Mouse (Mus musculus): ENCODE measurements around the gene Tfb2m.

Gene Tfb2m

DNA sequence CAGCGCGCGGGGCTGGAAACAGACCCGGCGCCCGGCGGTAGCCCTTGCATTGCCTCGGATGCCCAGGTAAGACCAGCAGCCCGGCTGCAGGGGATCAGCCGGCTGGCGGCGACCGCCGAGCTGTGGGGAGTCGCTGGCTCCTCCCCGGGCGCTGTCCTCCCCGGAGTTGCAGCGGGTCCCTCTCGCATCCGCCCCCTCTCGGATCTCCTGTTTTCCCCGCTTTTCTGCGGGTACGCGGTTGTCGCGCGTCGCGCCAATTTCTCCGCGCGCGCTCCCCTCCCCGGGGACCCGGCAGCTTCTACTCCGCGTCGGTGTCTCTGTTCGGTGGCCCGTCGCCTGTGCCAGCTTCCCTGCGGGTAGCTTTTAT lies 467 bp upstream of the Tfb2m start:
- no peak for TF ChIP-seq GATA4 (IDR thresholded peaks at IDR 0.05; ENCODE audit: insufficient replicate concordance, low read length)

DNA sequence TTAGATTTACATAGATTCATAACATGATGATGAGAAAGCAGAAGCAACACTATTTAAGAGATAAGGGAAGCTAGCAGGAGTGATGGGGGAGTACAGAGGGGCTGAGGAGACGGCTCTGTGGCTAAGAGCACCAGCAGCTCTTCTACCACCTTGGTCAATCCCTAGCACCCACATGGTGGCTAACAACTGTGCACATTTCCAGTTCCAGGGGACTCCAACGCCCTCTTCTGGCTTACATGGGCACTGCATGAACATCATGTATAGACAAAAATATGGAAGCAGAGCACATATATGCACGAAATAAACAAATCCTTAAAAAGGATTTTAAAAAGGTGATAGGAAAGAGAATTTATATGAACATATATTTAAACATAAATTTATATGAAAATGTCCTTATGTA lies 4.6 kb downstream of the Tfb2m start:
- no peak for TF ChIP-seq GATA4 (IDR thresholded peaks at IDR 0.05; ENCODE audit: insufficient replicate concordance, low read length)

DNA sequence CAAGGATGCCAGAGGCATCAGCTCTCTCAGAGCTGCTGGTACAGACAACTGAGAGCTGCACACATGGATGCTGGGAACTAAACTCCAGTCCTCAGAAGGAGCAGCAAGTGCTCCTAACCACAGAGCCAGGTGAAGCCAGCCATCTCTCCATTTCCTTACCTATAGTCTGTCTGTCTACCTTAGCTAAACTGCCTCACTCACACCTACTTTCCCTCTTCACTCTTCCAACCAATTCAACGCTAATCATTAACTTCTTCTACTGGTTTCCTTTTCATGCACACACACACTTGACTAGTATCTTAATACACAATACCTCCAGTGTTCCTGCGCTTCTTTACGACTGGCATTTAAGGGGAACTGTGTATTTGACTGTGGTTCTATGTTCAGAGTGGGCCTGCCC lies 6.2 kb downstream of the Tfb2m start:
- no peak for TF ChIP-seq GATA4 (IDR thresholded peaks at IDR 0.05; ENCODE audit: insufficient replicate concordance, low read length)

DNA sequence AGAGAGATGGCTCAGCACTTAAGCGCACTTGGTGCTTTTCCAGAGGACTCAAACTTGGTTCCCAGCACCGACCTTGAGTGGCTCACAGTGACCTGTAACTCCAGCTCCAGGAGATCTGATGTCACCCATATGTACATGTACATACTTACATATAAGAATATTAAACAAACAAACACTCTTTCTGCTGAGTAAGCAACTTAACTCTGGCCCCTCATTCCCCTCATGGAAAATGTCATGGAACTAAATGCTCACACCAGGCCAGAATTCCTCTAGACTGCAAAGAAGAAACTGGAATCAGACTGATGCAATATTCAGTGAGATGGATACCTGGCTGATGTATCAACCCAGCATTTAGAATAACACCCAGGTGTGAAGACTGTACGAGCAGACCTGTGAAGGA lies 7.0 kb downstream of the Tfb2m start:
- no peak for TF ChIP-seq GATA4 (IDR thresholded peaks at IDR 0.05; ENCODE audit: insufficient replicate concordance, low read length)

DNA sequence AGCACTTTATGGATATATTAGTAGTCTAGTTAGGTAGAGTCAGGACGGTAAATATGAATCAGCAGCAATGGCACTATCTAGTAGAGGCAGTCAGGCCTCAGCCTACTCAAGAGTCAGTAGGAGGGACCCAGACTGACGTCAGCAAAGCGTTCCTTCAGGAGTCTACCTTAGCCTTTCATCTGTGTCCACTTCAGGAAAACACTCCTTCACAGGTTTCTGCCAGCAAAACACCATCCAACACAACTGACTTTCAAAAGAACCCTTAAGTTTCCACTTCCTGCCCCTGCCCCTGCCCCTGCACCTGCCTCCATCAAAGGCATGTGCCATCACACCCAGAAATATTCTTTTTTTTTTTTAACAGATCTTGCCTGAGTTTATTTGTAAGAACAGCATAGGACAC lies 26.2 kb downstream of the Tfb2m start:
- TF ChIP-seq GATA4 (IDR thresholded peaks at IDR 0.05; ENCODE audit: insufficient replicate concordance, low read length): no peak

DNA sequence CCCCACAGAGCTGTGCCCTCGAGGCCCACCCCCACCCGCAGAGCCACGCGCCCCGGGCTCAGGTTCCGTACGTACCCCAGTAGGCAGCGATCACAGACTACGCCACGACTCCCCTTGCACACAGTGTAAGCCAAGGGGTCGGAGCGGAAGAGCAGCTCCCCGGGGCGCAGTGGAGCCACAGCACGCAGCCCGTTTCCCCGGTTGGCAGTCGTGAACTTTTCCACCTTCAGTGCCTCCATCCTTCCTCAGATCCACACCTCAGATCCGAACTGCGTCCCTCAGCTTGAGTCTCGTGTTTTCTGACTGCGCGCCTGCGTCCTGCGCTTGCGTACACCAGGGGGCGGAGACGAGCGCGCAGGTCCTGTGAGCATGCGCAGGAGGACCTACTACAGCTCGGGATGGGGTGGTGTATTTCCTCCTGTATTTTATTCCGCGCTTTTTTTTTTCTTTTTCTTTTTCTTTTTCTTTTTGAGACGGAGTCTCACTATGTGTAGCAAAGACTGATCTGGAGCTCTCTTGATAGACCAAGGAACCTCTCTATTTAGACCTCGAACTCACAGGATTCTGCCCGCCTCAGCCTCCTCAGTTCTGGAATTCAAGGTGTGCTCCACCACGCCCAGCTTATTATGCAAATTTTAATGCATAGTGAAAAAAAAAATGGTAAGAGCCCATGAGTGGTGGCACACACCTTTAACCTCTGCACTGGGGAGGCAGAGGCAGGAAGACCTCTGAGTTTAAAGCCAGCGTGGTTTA lies 28.2 kb downstream of the Tfb2m start, which contains the start of gene Smyd3:
Smyd3 (minus strand) TSS at position 329 of the 753 bp plus-strand sequence.
- no peak for TF ChIP-seq GATA4 (IDR thresholded peaks at IDR 0.05; ENCODE audit: insufficient replicate concordance, low read length)

DNA sequence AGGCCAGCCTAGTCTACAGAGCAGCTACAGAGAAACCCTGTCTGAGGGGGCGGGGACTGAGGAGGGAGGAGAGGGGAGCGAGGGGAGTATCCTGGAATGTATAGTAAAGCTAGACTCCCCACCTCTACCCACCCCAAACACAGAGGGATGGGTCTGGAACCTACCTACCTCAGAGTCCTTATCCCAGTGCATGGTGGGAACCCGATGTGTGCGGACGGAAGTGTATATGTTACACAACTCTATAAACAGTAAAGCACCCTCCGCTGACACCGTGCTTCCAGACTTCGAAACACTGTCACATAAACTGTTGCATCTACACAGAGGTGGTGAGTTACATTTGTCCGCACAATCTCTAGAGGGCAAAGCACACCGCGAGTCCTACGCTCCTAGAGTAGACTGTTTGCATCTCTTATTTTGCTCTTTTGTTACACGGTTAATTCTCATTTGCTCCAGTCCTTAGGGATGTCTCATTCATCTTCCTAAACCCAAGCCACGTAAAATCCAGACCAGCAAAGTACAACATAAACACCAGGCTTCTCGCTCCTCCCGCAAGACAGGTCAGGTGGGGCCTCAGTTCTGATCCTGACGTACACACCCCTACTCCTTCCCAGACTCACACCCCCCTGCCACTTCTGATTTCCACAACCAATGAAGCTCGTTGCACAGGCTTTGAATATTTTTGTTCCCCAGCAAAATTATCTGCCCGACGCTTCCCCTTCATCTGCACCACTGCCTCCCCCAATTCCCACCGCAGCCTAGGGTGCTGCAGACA lies 28.9 kb downstream of the Tfb2m start:
- TF ChIP-seq GATA4 (IDR thresholded peaks at IDR 0.05; ENCODE audit: insufficient replicate concordance, low read length): no peak

DNA sequence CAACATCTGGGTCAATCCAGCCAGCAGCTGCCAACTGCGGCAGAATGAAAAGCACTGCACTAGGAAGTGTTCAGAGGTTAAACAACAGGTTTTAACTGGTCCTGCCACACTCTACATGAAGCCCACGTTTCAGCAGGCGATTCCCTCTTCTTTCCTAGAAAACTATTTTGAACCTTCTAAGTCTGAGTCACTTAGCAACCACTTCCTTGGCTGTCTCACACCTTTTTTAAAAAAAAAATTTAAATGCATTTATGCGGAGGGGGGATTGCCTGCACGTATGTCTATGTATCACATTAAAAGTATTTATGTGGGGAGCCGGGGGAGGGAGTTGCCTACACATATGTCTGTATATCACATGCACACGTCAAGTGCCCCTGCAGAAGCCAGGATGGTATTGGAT lies 34.2 kb downstream of the Tfb2m start:
- TF ChIP-seq GATA4 (IDR thresholded peaks at IDR 0.05; ENCODE audit: insufficient replicate concordance, low read length): no peak

DNA sequence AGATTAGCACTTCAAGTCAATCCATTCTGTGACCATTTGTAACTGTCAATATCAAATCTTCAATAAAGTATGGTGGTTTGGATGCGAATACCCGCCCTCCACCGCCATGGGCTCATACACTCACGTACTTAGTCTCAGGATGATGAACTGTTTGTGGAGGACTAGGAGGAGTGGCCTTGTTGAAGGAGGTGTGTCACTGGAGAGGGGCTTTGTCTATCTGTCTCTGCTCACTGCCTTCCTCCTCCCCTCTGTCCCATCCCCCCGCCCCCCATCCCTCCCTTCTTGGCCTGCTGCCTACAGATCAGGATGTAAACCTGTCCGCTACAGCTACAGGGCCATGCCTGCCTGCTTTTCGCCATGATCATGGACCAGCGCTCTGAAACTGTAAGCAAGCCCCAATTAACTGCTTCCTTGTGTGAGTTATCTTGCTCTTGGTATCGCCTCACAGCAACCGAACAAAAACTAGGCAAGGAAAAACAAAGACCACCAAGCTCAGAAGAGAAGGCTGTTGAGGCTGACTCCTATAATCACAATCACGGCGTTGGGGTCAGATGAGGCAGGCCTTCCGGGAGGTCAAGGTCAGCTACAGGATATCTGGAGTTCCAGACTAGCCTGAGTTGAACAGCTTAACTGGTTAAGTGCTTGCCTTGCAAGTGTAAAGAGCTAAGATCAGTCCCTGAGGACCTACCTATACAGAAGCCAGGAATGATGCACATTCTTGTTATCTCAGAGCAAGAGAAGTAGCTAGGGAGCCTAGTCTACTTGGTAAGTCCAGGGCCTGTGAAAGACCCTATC lies 35.3 kb downstream of the Tfb2m start:
- no peak for TF ChIP-seq GATA4 (IDR thresholded peaks at IDR 0.05; ENCODE audit: insufficient replicate concordance, low read length)

DNA sequence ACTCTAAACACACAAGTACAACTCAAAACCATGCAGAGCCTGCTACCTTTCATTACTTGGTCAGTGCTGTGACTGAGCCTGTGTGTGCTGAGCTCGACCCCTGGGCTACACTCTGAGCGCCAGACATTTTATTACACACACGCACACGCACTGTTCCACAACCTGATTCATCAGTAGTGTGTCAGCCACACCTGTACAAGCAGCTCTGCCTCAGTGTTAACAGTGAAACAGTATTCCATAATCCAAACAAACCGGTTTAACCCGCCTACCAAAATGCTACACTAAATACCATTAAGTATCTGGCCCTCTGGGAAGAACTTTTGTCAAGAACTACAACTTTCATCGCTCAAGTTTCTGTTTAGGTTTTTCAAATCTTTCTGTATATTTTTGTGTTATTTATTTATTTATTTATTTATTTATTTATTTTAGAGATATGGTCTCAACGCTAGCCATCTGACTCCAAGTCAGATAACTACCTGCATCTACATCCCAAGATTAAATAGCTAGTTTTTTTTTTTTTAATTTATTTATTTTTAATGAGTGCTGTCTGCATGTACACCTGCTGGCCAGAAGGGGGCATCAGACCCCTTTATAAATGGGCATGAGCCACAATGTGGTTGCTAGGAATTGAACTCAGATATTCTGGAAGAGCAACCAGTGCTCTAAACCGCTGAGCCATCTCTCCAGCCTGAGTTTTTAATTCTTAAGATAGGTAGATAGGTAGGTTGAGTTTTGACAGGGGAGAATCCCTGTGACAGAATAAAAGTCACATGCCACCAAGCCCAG lies 39.3 kb downstream of the Tfb2m start:
- no peak for TF ChIP-seq GATA4 (IDR thresholded peaks at IDR 0.05; ENCODE audit: insufficient replicate concordance, low read length)

DNA sequence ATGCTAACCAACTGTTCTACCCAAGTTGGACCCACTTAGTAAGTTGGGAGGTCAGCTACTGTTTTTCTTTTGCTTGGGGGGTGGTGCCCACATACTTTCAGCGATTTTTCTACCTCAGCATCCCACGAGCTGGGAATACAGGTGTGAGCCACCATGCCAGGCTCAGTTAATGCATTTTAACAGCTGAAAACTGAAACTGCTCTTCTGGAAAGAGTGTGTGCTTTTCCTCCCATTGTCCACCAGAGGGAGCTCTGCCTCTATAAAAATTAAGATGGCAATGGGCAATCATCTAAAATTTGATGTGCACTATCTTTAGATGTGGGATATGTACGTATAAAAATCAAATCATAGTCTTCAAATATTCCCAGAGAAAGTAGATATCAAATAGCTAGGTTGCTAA lies 43.5 kb downstream of the Tfb2m start:
- TF ChIP-seq GATA4 (IDR thresholded peaks at IDR 0.05; ENCODE audit: insufficient replicate concordance, low read length): no peak

DNA sequence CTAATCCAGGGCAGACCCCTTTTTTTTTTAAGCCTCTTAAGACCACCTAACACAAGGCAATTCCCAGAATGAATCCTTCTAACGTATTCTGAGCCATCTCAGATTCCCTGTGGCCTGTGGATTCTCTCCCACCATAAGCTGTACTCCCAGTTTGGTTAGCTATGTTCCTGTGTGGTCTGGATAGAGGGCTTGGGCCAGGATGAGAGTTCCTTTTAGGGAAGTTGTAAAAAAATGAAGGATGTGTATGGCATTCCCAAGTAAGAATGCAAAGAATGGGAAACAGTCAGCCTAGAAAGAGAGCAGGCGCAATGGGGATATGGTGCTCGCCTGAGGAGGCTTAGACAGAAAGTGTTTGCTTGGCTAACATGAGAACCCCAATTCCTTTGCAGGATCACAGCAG lies 46.8 kb downstream of the Tfb2m start:
- TF ChIP-seq GATA4 (IDR thresholded peaks at IDR 0.05; ENCODE audit: insufficient replicate concordance, low read length): no peak

DNA sequence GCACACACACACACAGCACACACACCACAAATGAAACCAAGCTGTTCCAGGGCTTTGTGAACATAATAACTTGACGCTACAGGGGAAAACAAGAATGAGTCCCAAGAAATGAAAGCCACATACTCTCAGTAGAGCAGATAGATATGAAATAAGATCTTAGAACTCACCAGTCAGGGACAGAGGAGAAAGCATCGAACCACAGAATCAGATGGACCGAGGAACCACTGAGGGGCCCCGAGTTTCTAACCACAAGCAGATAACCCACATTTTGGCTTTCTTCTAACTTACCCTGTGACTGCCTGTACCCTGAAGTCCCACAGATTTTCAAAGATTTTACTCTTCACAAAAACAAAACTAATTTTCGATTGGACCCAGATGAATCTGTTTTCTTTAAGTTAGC lies 53.2 kb downstream of the Tfb2m start:
- TF ChIP-seq GATA4 (IDR thresholded peaks at IDR 0.05; ENCODE audit: insufficient replicate concordance, low read length): no peak

DNA sequence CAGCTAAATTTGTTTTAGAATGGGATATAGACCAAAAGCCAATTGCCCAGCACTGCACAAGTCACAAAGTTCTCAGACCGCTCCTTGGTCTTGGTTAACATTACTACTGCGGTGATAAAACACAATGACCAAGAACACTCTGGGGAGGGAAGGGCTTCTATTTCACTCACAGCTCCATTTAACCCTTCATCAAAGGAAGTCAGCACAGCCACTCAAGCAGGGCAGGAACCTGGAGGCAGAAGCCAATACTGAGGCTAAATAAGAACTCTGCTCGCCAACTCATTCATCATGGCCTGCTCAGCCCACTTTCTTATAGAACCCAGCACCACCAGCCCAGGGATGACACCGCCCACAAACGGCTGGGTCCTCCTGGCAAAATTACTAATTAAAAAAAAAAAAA lies 57.5 kb downstream of the Tfb2m start:
- no peak for TF ChIP-seq GATA4 (IDR thresholded peaks at IDR 0.05; ENCODE audit: insufficient replicate concordance, low read length)

DNA sequence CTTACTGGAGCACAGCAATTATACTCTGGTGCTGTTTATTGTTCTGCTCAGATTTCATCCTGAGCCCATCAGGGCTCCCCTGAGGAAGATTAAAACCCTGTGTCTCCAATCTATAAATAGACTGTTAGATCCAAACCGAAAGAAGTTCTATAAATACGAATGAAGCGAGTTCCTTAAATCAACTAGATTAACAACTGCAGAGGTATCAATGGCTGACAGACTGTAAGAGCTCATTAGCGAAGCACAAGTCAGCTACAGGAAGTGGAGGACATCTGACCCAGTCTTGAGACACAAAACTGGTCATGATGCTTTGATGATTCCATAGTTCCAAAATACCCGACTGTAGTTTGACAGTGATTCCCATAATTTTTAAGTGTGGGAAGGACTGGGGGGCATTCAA lies 58.1 kb downstream of the Tfb2m start:
- TF ChIP-seq GATA4 (IDR thresholded peaks at IDR 0.05; ENCODE audit: insufficient replicate concordance, low read length): no peak

All from liver, adult (tissue).